Mouse (Mus musculus) bone marrow macrophage, adult 2 months (primary cell): ENCODE measurements at regions not wholly inside any gene's neighbourhood (a gene's known extent, or its start where the extent isn't known, plus 50 kb on each side); places are given as distances from the start of the nearest gene placed in this dataset.

ENCODE experiments used
- CTCF ChIP-seq: IDR thresholded peaks from 2 replicates; pipeline ENCODE4 v1.5.1; 2012; ENCODE audit warnings: low read depth, mild to moderate bottlenecking, low read length, moderate library complexity
- POLR2A ChIP-seq: IDR thresholded peaks from 2 replicates; pipeline ENCODE4 v1.6.1; 2012; ENCODE audit warnings: mild to moderate bottlenecking, low read depth, low read length, borderline replicate concordance

DNA sequence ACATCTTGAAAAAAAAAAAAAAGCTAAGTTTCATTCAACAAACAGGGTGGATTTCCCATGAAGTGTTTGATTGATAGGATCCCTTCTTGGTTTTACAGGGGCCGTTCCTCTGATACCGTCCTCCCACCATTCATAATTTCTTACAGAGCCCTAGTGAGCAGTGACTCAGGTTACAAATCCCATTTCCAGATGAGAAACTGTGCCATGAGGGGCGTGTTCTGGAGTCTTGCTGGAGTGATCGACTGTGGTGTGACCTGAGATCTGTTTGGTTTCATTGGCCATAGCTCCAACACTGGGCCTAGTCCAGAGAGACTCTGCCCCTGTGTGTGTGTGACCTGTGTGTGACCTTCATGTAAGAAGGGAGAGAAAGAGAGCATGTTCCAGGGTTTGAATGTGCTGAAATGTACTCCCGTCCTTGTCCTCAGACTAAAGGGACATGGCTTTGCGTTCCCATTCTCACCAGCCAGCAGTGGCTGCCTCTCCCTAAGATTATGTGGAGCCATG, 181.9 kb downstream of the Glrx3 start:
- TF ChIP-seq POLR2A (no peak), CTCF (no peak)
